Mouse (Mus musculus): ENCODE data around the gene Tpt1.
A peak's percentile ranks its signal among the peaks of the same experiment; 100 is the strongest.
"Not testable (repeated sequence)": the region's sequence is repeated elsewhere in the genome, so short reads cannot be mapped to it uniquely, and the experiment has no call there.

The Tpt1 gene

DNA sequence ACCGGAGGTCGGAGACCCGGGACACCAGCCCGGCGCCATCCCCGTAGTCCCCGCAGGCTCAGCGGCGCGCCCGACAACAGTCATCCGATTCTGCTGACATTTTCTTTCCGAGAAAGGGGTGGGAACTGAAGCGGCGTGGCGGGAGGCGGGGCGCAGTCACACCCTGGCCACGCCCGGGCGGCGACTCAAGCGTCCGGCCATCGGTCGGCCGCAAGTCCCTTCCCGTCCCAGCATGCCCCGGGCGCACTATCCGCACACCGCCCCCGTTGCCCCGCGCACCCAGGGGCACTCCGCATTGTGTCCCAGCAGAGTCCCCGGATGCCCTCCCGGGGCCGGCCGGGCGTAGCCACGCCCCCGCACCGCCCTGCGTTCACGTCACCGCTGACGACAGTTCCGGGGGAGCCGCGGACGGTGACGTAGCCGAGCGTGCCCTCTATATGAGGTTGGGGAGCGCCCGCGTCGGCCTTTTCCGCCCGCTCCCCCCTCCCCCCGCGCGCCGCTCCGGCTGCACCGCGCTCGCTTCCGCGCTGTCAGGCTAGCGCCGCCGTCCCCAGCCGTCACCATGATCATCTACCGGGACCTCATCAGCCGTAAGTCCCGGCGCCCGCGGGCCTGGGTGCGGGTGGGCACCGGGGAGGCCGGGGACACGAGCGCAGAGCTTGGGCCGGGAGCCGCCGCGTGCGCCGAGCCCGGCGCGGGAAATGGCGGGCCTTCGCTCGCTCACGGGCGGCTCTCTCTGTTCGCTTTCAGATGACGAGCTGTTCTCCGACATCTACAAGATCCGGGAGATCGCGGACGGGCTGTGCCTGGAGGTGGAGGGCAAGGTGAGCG is at the start of gene Tpt1:
Tpt1 (plus strand) TSS at position 227 of the 831 bp plus-strand sequence.
- DNase-seq (ENCODE audit: low read depth, low spot score), result peak; percentile 96

DNA sequence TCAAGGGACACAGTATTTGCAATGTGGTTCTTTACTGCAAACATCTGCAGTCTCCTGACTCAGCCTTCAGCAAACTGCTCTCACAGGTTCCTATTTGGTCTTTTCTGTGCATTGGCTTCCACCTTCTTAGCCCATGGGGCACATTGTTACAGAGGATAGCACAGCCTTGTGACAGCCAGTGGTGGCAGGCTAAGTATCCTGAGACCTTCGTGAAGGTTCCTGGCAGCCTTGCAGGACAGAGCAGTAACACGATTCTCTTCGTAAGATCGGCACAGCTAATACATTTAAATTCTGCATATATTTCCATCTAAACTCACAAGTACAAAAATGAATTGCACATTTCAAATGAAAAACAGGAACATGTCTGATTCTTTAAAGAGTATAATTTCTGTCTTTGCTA is 49.0 kb upstream of the Tpt1 start:
- DNase-seq (ENCODE audit: low read depth, low spot score), result no peak

DNA sequence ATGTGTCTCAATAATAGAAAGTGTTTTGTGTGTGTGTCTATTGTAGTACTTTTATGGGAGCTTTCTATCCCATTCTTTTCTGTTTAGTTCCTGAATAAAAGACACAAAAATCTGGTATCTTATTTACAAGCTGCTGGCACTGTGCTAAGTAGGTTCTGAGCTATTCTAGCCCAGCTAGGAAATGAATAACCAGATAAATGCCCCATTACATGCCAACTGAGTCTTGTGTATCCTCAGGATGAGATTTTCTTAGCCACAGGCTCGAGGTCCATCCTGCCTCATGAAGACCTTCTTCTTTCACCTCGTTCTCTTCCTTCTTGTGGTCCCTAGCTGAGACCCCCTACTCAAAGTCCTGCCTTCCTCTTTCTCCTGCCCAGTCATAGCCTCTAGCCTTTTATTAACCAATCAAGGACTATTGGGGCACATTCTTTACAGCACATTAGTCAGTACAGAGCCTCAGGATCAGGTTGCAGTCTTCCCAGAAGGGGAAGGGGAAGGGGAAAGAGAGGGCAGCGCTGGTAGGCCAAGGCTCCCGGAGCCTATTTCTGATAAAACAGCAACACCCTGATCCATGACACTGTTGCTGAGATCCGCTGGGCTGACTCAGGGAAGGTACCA is 47.0 kb upstream of the Tpt1 start:
- no peak for DNase-seq (ENCODE audit: low read depth, low spot score)

DNA sequence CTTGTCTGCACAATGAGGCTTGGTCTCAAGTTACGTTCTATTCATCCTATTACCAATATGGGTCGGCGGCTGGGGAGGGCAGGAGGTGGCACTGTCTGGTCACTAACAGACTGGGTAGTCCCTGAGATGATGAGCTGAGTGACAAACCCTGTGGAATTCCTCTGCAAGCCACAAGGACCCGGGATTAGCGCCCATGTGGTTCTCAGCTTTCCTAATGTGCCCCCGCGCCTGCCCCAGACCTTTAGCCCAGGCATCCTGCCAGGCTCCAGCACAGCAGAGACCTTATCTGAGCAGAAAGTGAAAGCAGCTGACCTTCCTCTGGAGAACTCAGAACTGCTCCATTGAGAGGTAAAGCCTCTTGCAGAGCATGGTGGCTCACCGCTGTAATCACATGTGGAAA is 37.1 kb upstream of the Tpt1 start:
- no peak for DNase-seq (ENCODE audit: low read depth, low spot score)

DNA sequence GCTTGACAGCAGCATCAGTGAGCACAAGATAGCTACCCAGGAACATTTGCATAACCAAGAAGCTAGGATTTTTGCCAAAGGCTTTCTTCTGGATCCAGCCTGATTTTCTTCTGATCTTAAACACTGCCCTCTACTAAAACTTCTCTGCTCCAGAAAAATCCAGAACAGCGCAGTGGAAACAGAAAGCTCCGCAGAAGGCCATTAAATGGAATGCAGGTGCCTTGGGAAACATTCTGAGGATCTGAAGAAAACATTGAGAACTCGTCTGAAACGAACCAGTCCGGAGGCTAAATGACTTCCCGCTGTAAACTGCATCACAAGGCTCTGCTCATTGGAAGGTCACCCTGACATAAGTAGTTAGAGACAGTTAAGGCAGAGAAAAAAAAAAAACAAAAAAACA is 35.0 kb upstream of the Tpt1 start:
- peak; percentile 55 for DNase-seq (ENCODE audit: low read depth, low spot score)

DNA sequence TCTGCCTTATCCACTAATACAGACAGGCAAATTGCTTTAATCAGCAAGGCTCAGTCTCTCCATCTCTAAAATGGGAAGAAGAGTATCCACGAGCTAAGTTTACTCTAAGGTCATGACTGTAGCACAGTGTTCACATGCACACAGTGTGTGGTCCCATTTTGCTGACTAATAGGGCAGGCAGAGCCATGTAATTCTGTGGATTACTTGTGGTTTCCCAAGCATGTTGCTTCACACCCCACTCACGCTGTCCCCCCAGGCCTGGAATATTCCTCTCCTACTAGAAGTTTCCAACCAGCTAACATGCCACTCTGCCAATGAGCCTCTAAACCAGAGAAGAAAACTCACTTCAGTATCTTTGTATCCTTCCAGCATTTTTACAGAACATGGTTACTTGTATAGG is 26.4 kb upstream of the Tpt1 start:
- no peak for DNase-seq (ENCODE audit: low read depth, low spot score)

DNA sequence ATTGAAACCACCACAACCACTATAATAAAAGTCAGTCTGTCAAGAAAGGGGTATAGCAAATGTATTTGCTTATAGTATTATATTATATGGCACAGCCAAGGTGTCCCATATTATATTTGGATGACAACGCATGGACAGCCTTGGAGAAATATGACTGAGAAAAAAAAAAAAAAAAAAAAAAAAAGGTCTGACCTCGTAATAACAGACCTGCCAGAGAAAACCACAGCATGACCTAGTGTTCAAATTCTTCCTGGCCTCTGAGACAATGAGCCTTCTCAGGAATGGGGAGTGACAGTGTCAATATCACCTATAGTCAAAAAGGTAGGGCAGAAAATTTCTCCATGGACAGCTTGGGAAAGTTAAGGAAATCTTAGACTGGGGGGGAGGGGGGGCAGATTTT is 25.6 kb upstream of the Tpt1 start:
- no peak for DNase-seq (ENCODE audit: low read depth, low spot score)

DNA sequence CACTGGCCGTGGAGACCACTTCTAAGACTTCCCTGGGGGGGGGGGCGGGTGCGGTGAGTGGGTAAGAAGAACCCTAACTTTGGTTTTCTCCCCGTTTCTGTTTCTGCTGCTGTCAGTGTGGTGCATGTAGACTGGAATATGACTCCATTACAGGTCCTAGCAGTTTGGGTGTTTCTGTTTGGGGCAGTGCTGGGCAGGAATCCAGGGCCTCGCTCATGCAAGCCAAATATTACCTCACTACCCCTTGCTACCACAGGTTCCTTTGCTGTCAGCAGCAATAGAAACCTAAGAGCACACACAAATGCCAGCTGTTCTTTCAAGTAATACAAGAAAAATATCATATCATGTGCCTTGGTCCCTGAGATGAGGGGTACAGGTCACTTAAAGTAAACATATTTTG is 24.9 kb upstream of the Tpt1 start:
- no peak for DNase-seq (ENCODE audit: low read depth, low spot score)

DNA sequence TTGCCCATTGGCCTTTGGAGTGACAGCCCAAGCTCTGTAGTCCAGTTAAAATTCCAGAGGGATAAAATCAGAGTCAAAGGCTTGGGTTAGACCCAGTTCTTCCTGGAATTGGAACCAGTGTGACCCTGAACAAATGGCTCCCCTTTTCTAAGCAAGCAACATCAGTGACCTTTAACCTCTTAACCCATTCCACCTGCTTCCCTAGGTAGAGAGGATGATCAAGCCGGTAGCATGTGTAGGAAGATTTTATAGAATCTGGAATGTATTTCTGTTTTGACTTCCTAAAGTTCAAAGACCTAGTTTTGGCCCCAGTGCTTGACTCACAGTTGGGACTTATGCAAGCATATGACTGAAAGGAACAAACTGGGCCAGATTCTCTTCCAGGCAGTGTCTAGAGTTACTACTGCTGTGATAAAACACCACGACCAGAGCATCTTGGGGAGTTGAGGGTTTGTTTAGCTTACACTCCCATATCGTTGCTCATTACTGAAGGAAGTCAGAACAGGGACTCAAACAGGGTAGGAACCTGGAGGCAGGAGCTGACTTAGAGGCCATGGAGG is 18.0 kb upstream of the Tpt1 start:
- no peak for DNase-seq (ENCODE audit: low read depth, low spot score)

DNA sequence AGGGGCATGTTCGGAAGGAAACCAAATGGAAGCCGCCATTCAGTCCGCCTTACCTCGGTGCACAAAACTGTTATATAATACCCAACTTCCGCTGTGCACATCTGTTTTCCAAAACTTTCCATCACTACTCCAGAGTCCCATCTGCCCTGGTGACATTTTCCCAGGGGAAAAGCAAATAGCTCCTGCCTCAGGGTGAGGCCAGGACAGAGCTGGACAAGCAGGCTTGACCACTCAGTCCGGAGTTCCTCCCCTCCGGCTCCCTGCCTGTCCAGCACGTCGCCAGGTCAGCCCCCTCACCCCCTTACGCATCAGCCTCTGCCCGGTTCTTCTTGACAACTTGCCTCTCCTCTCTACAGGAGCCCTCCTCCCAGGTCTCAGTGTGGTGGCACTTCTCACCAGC is 16.7 kb upstream of the Tpt1 start:
- no peak for DNase-seq (ENCODE audit: low read depth, low spot score)

DNA sequence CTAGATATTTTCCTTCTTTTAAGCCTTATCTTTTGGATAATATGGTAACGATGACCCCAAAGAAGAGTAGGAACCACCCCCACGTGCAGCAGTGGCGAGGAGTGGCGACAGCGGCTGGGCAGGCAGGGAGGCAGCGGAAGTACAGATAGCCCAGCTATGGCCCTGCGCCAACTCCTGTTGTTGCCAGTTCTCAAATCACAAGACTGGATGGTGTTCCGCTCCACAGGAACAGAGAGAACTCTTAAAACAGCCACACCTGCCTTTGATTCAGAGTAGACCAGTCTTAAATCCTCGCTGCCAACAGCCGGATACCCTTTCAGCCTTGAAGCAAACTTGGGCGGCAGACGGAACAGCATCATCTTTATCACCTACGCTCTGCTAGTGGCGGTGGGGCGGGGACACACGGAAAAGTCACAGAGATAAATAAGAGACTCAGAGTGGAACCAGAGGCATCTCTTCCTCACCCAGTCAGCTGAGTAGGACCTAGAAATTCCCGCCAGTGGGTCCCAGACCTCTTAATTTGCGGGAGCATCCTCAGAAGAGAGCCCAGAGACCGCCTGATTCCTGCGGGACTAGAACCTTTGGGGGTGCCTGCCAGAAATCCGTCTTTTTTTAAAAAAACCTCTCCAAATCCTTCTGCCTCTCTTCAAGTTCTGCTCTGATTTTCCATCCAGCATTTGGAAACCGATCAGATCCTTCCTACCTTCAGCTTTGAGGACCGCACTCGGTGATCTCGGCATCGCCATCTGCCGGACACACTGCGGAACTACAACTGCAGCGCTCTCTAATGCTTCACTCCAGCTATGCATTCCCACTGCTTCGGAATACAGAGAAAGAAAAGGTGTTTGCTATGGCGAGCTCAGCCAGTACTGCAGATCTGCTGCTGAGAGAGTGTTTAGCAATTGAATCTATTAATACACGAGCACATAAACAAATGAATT is 15.8 kb upstream of the Tpt1 start:
- peak; percentile 79 for DNase-seq (ENCODE audit: low read depth, low spot score)

DNA sequence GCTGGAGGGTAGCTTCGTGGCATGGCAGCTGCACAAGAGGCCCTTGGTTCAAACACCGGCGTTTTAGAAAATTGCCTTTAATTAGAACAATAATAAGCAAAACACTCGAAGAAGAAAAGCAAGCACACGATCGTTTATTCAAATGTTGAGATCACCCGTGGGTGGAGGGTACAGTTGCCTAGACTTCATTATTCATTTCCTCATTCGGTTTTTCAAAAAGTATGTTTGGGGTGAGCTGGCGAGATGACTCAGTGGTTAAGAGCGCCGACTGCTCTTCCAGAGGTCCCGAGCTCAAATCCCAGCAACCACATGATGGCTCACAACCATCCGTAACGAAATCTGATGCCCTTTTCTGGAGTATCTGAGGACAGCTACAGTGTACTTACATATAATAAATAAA is 15.1 kb upstream of the Tpt1 start:
- DNase-seq (ENCODE audit: low read depth, low spot score), result not testable (repeated sequence)

DNA sequence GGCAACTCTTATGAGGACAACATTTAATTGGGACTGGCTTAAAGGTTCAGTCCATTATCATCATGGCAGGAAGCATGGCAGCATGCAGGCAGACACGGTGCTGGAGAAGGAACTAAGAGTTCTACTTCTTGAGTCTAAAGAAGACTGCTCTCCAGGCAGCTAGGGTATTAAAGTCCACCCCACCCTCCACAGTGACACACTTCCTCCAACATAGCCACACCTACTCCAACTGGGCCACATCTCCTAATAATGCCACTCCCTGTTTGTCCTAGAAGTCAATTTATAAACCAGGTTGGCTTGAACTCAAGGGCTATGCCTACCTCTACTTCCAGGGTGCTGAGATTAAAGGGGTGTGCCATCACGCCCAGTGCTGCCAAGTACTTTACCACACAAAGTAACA is 12.9 kb upstream of the Tpt1 start:
- no peak for DNase-seq (ENCODE audit: low read depth, low spot score)

DNA sequence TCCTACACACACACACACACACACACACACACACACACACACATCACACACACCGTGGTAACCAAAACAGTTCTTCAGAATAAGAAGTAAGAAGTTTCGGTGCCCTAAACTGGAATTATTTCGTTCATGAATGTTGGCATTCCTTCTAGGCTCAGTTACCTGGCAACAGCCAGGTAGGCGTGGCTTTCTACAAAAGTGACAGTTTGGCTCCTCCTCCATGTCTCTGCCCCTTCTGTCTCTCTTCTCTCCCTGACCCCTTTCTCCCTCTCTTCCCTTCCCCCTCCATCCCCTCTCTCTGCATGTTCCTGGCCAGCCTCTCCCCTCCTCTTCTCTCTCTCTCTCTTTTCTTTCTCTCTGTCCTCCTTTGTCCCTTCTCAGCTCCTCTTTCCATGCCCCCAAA is 11.9 kb upstream of the Tpt1 start:
- DNase-seq (ENCODE audit: low read depth, low spot score), result peak; percentile 59

DNA sequence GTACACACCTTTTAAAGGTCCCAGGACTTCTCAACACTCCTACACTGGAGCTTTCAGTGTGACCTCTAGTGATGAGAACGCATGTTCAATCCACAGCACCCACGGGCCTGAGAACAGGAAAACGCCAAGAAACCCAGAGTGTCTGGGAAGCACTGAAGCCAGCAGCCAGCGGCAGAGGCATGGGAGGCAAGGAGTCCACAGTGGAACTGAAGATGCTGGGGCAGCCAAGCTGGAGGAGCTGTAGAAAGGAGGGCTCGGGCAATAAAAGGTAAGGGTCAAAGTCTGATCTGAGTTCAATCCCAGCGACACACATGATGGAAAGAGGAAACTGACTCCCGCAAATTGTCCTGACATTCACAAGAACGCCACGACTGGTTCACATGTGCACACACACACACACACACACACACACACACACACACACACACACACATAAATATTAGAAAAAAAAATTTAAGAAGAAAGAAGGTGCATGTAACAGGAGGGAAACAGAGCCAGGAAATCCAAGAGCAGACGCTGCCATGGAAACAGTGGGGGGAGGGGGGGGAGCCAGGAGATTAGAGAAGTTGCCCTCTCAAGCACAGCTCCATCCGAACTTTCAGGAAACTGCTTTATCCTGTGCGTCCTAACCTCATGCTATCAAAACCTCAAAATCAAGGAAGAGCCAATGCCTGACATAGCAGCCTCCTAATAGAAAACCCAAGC is 11.2 kb upstream of the Tpt1 start:
- DNase-seq (ENCODE audit: low read depth, low spot score), result no peak

DNA sequence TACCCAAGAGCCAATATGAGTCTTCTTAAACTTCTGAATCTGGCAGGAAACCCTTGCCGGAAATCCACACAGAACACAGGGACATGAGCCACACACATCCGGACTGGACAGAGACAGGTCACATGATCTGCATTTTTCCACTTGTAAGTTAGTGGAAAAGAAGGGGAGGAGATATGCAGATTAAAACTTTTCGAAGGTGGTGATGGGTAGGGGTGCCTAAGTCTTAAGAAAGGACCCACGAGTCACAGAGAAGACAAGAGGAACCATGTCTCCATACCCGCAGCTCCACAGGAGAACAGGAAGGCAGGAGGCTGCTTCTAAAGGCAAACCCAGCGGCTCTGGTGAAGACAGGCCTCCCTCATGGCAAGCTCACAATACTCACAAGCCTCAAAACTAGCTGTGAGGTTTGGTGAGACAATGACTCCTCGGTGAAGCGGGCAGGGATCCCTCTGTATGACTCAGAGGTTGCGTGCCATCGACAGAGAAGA is 10.6 kb upstream of the Tpt1 start:
- peak; percentile 87 for DNase-seq (ENCODE audit: low read depth, low spot score)

DNA sequence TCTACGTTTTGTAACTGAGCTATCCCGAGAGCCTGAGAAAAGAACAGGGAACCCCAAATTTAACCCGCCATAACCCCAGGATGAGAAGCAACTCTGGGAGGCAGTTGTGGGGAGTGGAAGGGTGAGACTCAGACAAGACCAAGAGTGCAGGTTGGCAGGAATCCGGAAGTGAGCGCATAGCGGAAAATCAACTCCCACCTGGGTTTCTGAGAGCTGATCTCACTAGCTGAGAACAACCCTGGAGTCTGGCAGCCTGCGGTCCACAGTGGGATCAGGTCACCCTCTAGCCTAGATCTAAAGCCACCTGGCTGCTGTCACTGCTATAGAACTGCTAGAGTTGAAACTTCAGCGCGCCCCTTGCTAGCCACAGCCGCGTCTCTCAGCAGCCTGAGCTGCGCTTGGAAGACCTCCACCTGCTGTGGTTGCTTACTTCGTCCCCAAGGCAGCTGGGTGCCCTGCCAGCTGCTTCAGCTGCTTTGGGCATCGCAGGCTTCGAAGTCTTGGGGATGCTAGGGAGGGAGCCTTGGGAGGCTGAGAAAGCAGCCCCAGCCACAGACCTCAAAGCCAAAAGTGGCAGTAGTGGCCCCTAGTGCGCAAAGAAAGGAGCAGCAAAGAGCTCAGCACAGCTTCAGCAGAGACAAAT is 10.0 kb upstream of the Tpt1 start:
- DNase-seq (ENCODE audit: low read depth, low spot score), result peak; percentile 61

DNA sequence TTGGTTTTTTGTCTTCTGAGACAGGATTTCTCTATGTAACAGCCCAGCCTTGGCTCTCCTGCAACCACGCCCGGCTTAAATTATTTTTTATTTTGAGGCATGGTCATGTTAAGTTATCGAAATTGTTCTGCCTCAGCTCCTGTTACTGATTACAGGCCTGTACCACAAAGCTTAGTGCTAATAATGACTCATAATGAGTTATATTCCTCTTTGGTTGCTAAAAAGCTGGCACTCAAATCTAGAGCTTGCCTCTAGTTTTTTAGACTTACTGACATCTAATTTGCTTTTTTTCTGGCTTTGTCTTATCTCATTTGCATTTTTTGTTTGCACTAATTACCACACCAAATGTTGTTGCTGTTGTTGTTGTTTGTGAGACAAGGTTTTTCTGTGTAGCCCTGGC is 8.3 kb upstream of the Tpt1 start:
- DNase-seq (ENCODE audit: low read depth, low spot score), result no peak

DNA sequence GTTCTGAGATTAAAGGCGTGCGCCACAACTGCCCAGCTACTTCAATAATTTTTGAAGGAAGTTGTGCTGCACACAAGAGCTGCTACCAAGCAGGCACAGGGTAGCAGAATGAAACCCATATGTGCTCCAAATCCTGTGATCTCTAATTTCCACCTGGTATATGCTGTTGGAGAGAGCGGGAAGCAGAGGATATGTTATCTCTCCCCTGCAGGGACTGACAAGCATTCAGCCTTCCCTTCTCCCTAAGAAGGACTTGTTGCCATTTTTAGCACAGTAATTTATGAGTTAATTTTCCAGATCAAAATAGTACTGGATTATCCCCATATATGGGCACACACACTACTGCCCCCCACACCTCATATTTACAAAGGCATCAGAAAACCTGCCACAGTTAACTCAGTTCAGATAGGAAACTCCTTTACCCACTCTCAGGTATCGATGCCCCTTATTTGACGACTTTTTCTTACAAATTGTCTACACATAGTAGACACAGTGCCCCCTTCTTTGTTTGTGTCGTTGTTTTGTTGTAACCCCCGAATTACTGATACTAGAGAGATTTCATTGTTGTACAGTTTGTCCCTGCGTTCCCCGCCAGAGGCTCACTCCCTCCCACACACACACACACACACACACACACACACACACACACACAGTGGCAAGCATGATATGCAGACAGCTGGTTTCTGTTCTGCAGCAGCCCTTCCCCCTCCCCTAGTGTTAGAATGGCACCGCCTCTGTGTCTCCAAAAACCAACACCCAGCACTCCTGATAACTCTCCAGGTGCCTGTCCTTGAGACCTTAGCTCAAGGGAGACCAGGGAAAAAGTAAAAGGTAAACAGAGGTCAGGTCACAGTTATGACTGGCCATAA is 7.6 kb upstream of the Tpt1 start:
- DNase-seq (ENCODE audit: low read depth, low spot score), result no peak

DNA sequence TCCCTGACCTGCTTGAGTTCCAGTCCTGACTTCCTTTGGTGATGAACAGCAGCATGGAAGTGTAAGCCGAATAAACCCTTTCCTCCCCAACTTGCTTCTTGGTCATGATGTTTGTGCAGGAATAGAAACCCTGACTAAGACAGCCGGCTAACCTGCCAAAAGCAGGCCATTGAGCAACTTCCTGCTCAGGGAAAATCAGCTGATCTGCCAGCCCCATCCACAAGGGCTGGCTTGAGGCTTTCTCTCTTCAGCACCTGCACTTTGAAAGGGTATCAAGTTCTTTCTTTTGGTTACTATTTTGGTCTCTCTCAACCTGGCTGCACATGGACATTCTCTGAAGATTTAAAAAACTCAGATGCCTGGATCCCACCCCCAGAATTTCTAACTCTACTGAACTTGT is 3.1 kb upstream of the Tpt1 start:
- not testable (repeated sequence) for DNase-seq (ENCODE audit: low read depth, low spot score)
